Mouse (Mus musculus): ENCODE results near the gene Olfr830.
"Not testable (repeated sequence)": the region's sequence is repeated elsewhere in the genome, so short reads cannot be mapped to it uniquely, and the experiment has no call there.

The Olfr830 gene

DNA sequence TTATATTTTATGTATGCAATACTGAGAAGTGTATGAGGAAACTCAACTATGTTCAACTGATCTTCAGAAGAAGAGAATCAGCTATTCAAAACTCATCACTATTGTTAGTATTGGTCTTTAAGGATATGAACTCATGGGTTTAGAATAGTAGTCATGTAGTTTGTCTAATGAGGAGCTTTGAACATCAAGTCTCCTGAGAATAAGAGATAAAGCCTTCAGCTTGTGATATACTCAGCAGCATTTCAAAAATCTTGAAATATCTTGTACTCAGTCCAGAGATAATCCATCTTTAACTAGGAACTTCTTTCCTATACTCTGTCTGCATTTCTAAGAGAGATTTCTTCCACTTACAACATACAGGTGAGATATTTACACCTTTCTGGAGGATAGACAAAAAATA is at the start of gene Olfr830:
Gene Olfr830, plus strand, starts transcription at position 301 of the 400 bp plus-strand sequence.
- DNase-seq = no peak

- no peak for DNase-seq
Observed at GRCm38 (mm10) chr9:18854633-18855032, 19.9 kb upstream of the Olfr830 start, which contains the start of gene Olfr829. Olfr829 (plus strand) TSS chr9:18854933.

GRCm38 (mm10) chr9:18907699-18908098 is 33.2 kb downstream of the Olfr830 start:
- not testable (repeated sequence) for DNase-seq

DNA sequence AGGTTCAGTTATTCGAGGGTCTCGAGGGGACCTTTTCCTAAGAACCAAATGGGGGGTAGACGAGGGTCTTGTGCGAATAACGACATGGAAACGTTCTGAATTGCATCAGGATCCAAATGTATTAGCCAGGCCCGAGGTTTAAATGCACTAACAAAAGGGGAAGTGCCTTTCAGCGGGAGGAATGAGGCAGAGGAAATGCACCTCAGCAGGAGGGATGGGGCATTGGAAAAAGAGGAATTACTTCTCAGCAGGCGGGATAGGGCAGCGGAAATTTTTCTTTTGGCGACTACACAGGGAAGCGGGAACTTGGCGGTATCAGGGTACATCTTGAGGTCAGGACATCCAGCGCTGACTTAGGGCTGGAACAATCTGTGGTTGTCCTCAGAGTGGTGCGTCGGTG is 53.4 kb downstream of the Olfr830 start:
- not testable (repeated sequence) for DNase-seq

Measured in cerebellum, adult 9-11 months (tissue).